Mouse (Mus musculus) C2C12 (cell line): ENCODE measurements around the gene Map3k1.

Source experiments
- CTCF ChIP-seq: IDR thresholded peaks from one replicate; pipeline ENCODE4 v1.5.1; 2011; ENCODE audit not compliant: control insufficient read depth, insufficient read depth, insufficient read length
- MYOD1 ChIP-seq: IDR thresholded peaks from one replicate; pipeline ENCODE4 v1.6.1; 2011; ENCODE audit warnings: low read depth; ENCODE audit not compliant: control insufficient read depth, insufficient read length
- MYOG ChIP-seq: IDR thresholded peaks from one replicate; pipeline ENCODE4 v1.6.1; 2011; ENCODE audit not compliant: control insufficient read depth, insufficient read length; ENCODE audit errors: extremely low read depth
- USF1 ChIP-seq: IDR thresholded peaks from one replicate; pipeline ENCODE4 v1.6.1; 2011; ENCODE audit warnings: low read depth, mild to moderate bottlenecking, control low read depth, moderate library complexity

DNA sequence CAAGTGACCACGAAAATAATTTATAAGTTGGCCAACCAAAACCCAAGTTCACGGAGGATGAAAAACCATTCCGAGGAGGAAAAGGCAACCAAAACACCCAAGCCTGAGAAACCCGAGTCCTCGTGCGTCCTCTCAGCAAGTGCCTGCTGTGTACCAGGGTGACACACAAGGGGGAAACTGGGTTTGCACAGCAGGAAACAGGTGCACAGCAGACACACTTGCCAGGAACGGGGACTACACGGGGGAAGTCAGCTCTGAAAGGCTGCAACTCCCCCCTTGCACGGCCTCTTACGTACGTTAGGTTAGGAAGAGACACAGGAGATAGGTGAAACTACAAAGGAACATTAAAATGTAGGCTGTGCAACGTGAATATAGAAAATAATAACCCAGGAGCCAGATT is 46.3 kb downstream of the Map3k1 start:
- TF ChIP-seq USF1 (no peak), CTCF (no peak), MYOD1 (no peak), MYOG (no peak)
